Mouse (Mus musculus): ENCODE measurements at regions not wholly inside any gene's neighbourhood (a gene's known extent, or its start where the extent isn't known, plus 50 kb on each side); places are given as distances from the start of the nearest gene placed in this dataset.

- TF ChIP-seq CTCF (IDR thresholded peaks at IDR 0.05; ENCODE audit: insufficient read depth, low read length) (no peak), POLR2A (IDR thresholded peaks at IDR 0.05; ENCODE audit: borderline replicate concordance, extremely low read depth, low read depth, low read length) (no peak)
These were observed 95.4 kb upstream of the Gm26897 start for GRCm38 (mm10) chr5:111638306-111638705.
